Mouse (Mus musculus) CH12.LX (cell line): ENCODE data around the gene Atp5g1. TPM values are rescaled to one million over a fixed set of nuclear protein-coding genes. Genes with fewer than 3 reads are reported as not detected.
A peak's percentile ranks its signal among the peaks of the same experiment; 100 is the strongest.

Source experiments
- DNase-seq: peaks from one replicate; pipeline ENCODE4 v3.0.0-alpha.2; 2013; ENCODE audit errors: extremely low read depth
- H3K27ac ChIP-seq: 2 replicates; pipeline ENCODE4 v1.5.1; 2012; ENCODE audit warnings: low read depth, mild to moderate bottlenecking, control low read depth, moderate library complexity; ENCODE audit not compliant: insufficient read depth
- H3K27me3 ChIP-seq: replicated peaks from 2 replicates; pipeline ENCODE3; 2012; ENCODE audit warnings: inconsistent platforms
- H3K36me3 ChIP-seq, 2 experiments: replicated peaks in 1 of 2; 2 replicates each; pipeline versions ENCODE3 to v1.6.1; 2012; ENCODE audit warnings: inconsistent platforms in 1 of 2, low read length in 1 of 2, mild to moderate bottlenecking in 1 of 2, mixed read lengths in 1 of 2, moderate library complexity in 1 of 2; ENCODE audit not compliant: control insufficient read depth in 1 of 2, insufficient read depth in 1 of 2
- H3K4me1 ChIP-seq, 2 experiments: 2 replicates each; pipeline ENCODE4 v1.6.1; 2012; ENCODE audit warnings: inconsistent platforms in 1 of 2, moderate library complexity in 1 of 2; ENCODE audit not compliant: insufficient read depth in 2 of 2, control insufficient read depth in 1 of 2
- H3K4me2 ChIP-seq: 2 replicates; pipeline ENCODE4 v1.6.1; 2012; ENCODE audit warnings: low read depth, mild to moderate bottlenecking, control low read depth; ENCODE audit not compliant: poor library complexity, insufficient read depth, severe bottlenecking
- H3K4me3 ChIP-seq, 3 experiments: fragments of 150-350 bp in 1 of 3; sonication (generic) in 1 of 3; replicated peaks in 1 of 3; 2 replicates each; pipeline versions ENCODE3 to v1.5.1; 2011 to 2012; ENCODE audit warnings: low read depth in 2 of 3, low read length in 2 of 3, mild to moderate bottlenecking in 2 of 3, moderate library complexity in 2 of 3, control low read depth in 1 of 3, improper control_type of control experiment in 1 of 3, inconsistent platforms in 1 of 3, mixed read lengths in 1 of 3; ENCODE audit not compliant: poor library complexity in 1 of 3
- H3K79me2 ChIP-seq: replicated peaks from 2 replicates; pipeline ENCODE4 v1.6.1; 2012; ENCODE audit warnings: mild to moderate bottlenecking, moderate library complexity; ENCODE audit not compliant: control insufficient read depth, poor library complexity, insufficient read depth, severe bottlenecking; ENCODE audit errors: extremely low read depth
- H3K9ac ChIP-seq: 2 replicates; pipeline ENCODE4 v1.6.1; 2012; ENCODE audit warnings: low read depth, mild to moderate bottlenecking, control low read depth, moderate library complexity; ENCODE audit not compliant: insufficient read depth
- H3K9me3 ChIP-seq: replicated peaks from 2 replicates; pipeline ENCODE3; 2012; ENCODE audit warnings: low read length, inconsistent platforms, mixed read lengths
- BHLHE40 ChIP-seq: IDR thresholded peaks from 2 replicates; pipeline ENCODE4 v1.6.1; 2011; ENCODE audit warnings: mild to moderate bottlenecking, low read depth, low read length, improper control_type of control experiment
- CHD2 ChIP-seq: IDR thresholded peaks from 2 replicates; pipeline ENCODE4 v1.6.1; 2011; ENCODE audit warnings: low read length, improper control_type of control experiment
- CTCF ChIP-seq, 2 experiments: IDR thresholded peaks in 1 of 2; conservative IDR thresholded peaks in 1 of 2; 2 replicates each; pipeline ENCODE4 v1.5.1; 2011 to 2012; ENCODE audit warnings: low read depth in 2 of 2, low read length in 2 of 2, improper control_type of control experiment in 1 of 2, inconsistent platforms in 1 of 2, mild to moderate bottlenecking in 1 of 2, moderate library complexity in 1 of 2
- EP300 ChIP-seq: IDR thresholded peaks from 2 replicates; pipeline ENCODE4 v1.6.1; 2011; ENCODE audit warnings: low read length, improper control_type of control experiment
- GABPA ChIP-seq: IDR thresholded peaks from 2 replicates; pipeline ENCODE4 v1.6.1; 2012; ENCODE audit warnings: low read depth, low read length, improper control_type of control experiment, inconsistent platforms; ENCODE audit not compliant: insufficient replicate concordance
- HCFC1 ChIP-seq: IDR thresholded peaks from 2 replicates; pipeline ENCODE4 v1.6.1; 2012; ENCODE audit warnings: low read depth, mild to moderate bottlenecking, inconsistent platforms, low read length, improper control_type of control experiment
- JUN ChIP-seq: IDR thresholded peaks from 2 replicates; pipeline ENCODE4 v1.6.1; 2011; ENCODE audit warnings: low read depth, mild to moderate bottlenecking, low read length, improper control_type of control experiment, moderate library complexity; ENCODE audit not compliant: insufficient read depth
- KAT2A ChIP-seq: IDR thresholded peaks from 2 replicates; pipeline ENCODE4 v1.6.1; 2012; ENCODE audit warnings: low read length, improper control_type of control experiment, inconsistent platforms; ENCODE audit not compliant: insufficient replicate concordance
- MAFK ChIP-seq: IDR thresholded peaks from 2 replicates; pipeline ENCODE4 v1.6.1; 2011; ENCODE audit warnings: low read length, improper control_type of control experiment; ENCODE audit not compliant: insufficient replicate concordance
- MAX ChIP-seq: IDR thresholded peaks from 2 replicates; pipeline ENCODE4 v1.6.1; 2011; ENCODE audit warnings: low read length, improper control_type of control experiment
- MEF2A ChIP-seq: IDR thresholded peaks from 2 replicates; pipeline ENCODE4 v1.6.1; 2014; ENCODE audit warnings: low read depth, mild to moderate bottlenecking, inconsistent platforms, low read length, improper control_type of control experiment, borderline replicate concordance
- MXI1 ChIP-seq: IDR thresholded peaks from 2 replicates; pipeline ENCODE4 v1.6.1; 2011; ENCODE audit warnings: mild to moderate bottlenecking, low read depth, low read length, improper control_type of control experiment
- NELFE ChIP-seq: IDR thresholded peaks from 2 replicates; pipeline ENCODE4 v1.6.1; 2011; ENCODE audit warnings: low read depth, low read length, improper control_type of control experiment
- NRF1 ChIP-seq: IDR thresholded peaks from 2 replicates; pipeline ENCODE4 v1.6.1; 2014; ENCODE audit warnings: low read depth, mild to moderate bottlenecking, inconsistent platforms, low read length, improper control_type of control experiment, moderate library complexity
- PAX5 ChIP-seq: IDR thresholded peaks from 2 replicates; pipeline ENCODE4 v1.6.1; 2012; ENCODE audit warnings: low read length, inconsistent platforms, mixed read lengths
- RAD21 ChIP-seq: IDR thresholded peaks from 2 replicates; pipeline ENCODE4 v1.6.1; 2011; ENCODE audit warnings: low read depth, mild to moderate bottlenecking, low read length, improper control_type of control experiment, moderate library complexity
- RCOR1 ChIP-seq: conservative IDR thresholded peaks from 2 replicates; pipeline ENCODE4 v1.6.1; 2012; ENCODE audit warnings: low read depth, mild to moderate bottlenecking, inconsistent platforms, low read length, improper control_type of control experiment
- SIN3A ChIP-seq: IDR thresholded peaks from 2 replicates; pipeline ENCODE4 v1.6.1; 2012; ENCODE audit warnings: low read length, improper control_type of control experiment, inconsistent platforms
- SMC3 ChIP-seq: IDR thresholded peaks from 2 replicates; pipeline ENCODE4 v1.6.1; 2011; ENCODE audit warnings: low read depth, low read length, improper control_type of control experiment
- TCF12 ChIP-seq: IDR thresholded peaks from 2 replicates; pipeline ENCODE4 v1.6.1; 2014; ENCODE audit warnings: low read depth, mild to moderate bottlenecking, inconsistent platforms, low read length, improper control_type of control experiment
- USF1 ChIP-seq: IDR thresholded peaks from 2 replicates; pipeline ENCODE4 v1.6.1; 2014; ENCODE audit warnings: low read depth, mild to moderate bottlenecking, inconsistent platforms, low read length, improper control_type of control experiment
- USF2 ChIP-seq: conservative IDR thresholded peaks from 2 replicates; pipeline ENCODE4 v1.6.1; 2011; ENCODE audit warnings: low read depth, low read length, improper control_type of control experiment
- ZC3H11A ChIP-seq: IDR thresholded peaks from 2 replicates; pipeline ENCODE4 v1.6.1; 2012; ENCODE audit warnings: low read depth, mild to moderate bottlenecking, inconsistent platforms, low read length, improper control_type of control experiment
- ZKSCAN1 ChIP-seq: IDR thresholded peaks from 2 replicates; pipeline ENCODE4 v1.6.1; 2012; ENCODE audit warnings: low read depth, inconsistent platforms, low read length, improper control_type of control experiment, borderline replicate concordance
- ZMIZ1 ChIP-seq: IDR thresholded peaks from 2 replicates; pipeline ENCODE4 v1.6.1; 2012; ENCODE audit warnings: low read depth, mild to moderate bottlenecking, inconsistent platforms, low read length, improper control_type of control experiment
- ZNF384 ChIP-seq: IDR thresholded peaks from 2 replicates; pipeline ENCODE4 v1.6.1; 2012; ENCODE audit warnings: low read depth, low read length, improper control_type of control experiment, inconsistent platforms
- dilution Hi-C: fragments of 300-500 bp; cut with MboI; formaldehyde crosslinking; loops from 2 replicates; pipeline ENCODE4 v1.14.3; 2020; ENCODE audit warnings: low sequenced_read_pairs; ENCODE audit not compliant: extremely low pct_unique_long_range_greater_than_20kb, extremely low pct_ligation_motif_present
- in situ Hi-C: fragments of 300-500 bp; cut with MboI; formaldehyde crosslinking; loops from 3 replicates; pipeline ENCODE4 v1.14.3; 2019; ENCODE audit warnings: low sequenced_read_pairs, low pct_ligation_motif_present, low pct_unique_long_range_greater_than_20kb, mixed read lengths
- polyA plus RNA-seq: library from polyadenylated mRNA; unstranded; fragments of >175 nt; gene quantifications from 2 replicates; pipeline ENCODE4 v1.2.1, GENCODE M21; 2012; ENCODE audit warnings: low read depth; ENCODE audit not compliant: insufficient read length
- total RNA-seq, 2 experiments: library from RNA; depleted of rRNA; stranded (reverse); fragments of 300-350 nt in 1 of 2; fragments of >200 nt in 1 of 2; gene quantifications; 2 replicates each; pipeline ENCODE4 v1.2.3; 2012 to 2014

Atp5g1 gene
- total and polyA plus RNA-seq, 3 experiments = 778 to 969 (median 851) TPM

DNA sequence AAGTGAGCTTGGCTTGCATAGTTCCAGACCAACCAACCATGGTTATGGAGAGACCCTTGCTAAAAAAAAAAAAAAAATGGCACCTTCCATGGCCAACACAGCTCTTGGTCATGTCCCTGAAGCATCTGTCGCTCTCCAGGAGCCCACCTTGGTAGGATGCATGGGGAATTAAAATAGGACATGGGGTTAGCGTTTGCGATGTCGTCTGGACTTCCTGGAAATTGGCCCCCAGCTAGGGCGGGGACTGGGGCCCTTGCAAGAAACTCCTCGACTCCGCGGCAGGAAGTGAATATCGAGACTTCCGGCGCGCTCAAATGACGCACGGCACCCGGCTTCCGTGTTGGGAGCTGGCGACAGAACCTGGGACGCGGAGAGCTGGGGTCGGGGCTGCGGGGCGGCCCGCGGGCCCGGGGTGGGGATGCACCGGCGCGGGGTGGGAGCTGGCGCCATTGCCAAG lies 40.8 kb downstream of the Atp5g1 start, which contains the start of gene Snf8 (continued):
- no peak for TF ChIP-seq USF2
- TF ChIP-seq RAD21 = no peak
- no peak for TF ChIP-seq ZC3H11A
- TF ChIP-seq MAFK = no peak
- TF ChIP-seq HCFC1 = peak; percentile 95
- TF ChIP-seq EP300 = no peak
- peak; percentile 44 for TF ChIP-seq NRF1
- no peak for TF ChIP-seq PAX5

- peak overlapping the region; percentile 69 for H3K4me2 ChIP-seq
- peaks cover 11 to 24% of the 10 kb centered on the region in 2 experiments for H3K36me3 ChIP-seq
- H3K27ac ChIP-seq = peak overlapping the region; percentile 35; the same call in 1 of the 2 replicates
- no peak for DNase-seq
- peaks cover 4 to 21% of the 10 kb centered on the region in 2 experiments; a peak in 3 of 4 replicates for H3K4me1 ChIP-seq
- peak overlapping the region; percentile 56 to 87 (median 82) for H3K4me3 ChIP-seq
- in situ Hi-C loops (no loop called here), dilution Hi-C loops (no loop called here)
- H3K79me2 ChIP-seq = peaks cover 22% of the 10 kb centered on the region
- no peaks in the 10 kb centered on the region for H3K9me3 ChIP-seq
- TF ChIP-seq KAT2A (no peak), CTCF (conservative IDR thresholded peaks at IDR 0.05 in 1 of 2, IDR thresholded peaks at IDR 0.05 in 1 of 2; ENCODE audit: low read depth in 2 of 2, low read length in 2 of 2) (no peak), PAX5 (no peak), JUN (no peak), GABPA (no peak), TCF12 (no peak), NRF1 (no peak), ZKSCAN1 (no peak), MXI1 (no peak), SIN3A (no peak)
- H3K27me3 ChIP-seq = no peaks in the 10 kb centered on the region
- peak overlapping the region; percentile 83 for H3K9ac ChIP-seq
These were observed 41.4 kb downstream of the Atp5g1 start for GRCm38 (mm10) chr11:96034116-96034515.

GRCm38 (mm10) chr11:96033264-96033663 lies 42.2 kb downstream of the Atp5g1 start:
- H3K4me3 ChIP-seq = no peak overlapping the region
- no peak overlapping the region for H3K4me2 ChIP-seq
- H3K36me3 ChIP-seq = peaks cover 4 to 16% of the 10 kb centered on the region in 2 experiments
- no peaks in the 10 kb centered on the region for H3K27me3 ChIP-seq
- peaks cover 6 to 26% of the 10 kb centered on the region in 2 experiments; a peak in 3 of 4 replicates for H3K4me1 ChIP-seq
- no peaks in the 10 kb centered on the region for H3K9me3 ChIP-seq
- H3K27ac ChIP-seq = no peak overlapping the region
- TF ChIP-seq CHD2 = no peak
- no peak for TF ChIP-seq JUN
- TF ChIP-seq BHLHE40 = no peak
- no peak for TF ChIP-seq ZMIZ1
- TF ChIP-seq MEF2A = no peak
- TF ChIP-seq CTCF (conservative IDR thresholded peaks at IDR 0.05 in 1 of 2, IDR thresholded peaks at IDR 0.05 in 1 of 2; ENCODE audit: low read depth in 2 of 2, low read length in 2 of 2) = peak; percentile 47 to 64
- no peak for TF ChIP-seq ZC3H11A
- TF ChIP-seq RAD21 = peak; percentile 45
- peak; percentile 73; the same call in 1 of the 2 replicates for TF ChIP-seq ZNF384
- no peak for TF ChIP-seq HCFC1
- TF ChIP-seq RCOR1 = no peak
- TF ChIP-seq SMC3 = peak; percentile 43
- no peak for TF ChIP-seq NELFE
- no peak for TF ChIP-seq MAX
- TF ChIP-seq USF1 = no peak
- TF ChIP-seq, all 38 proteins: peak for 4
- H3K9ac ChIP-seq = no peak overlapping the region
- H3K79me2 ChIP-seq = peaks cover 22% of the 10 kb centered on the region
- dilution Hi-C loops (no loop called here), in situ Hi-C loops (no loop called here)
- peak; percentile 60 for DNase-seq
